Mouse (Mus musculus) thymus, adult 2 months (tissue): Measurements from ENCODE around the gene Gm49322.

Experiments
- CTCF ChIP-seq: fragments of 200-500 bp; IDR thresholded peaks from 2 replicates; pipeline ENCODE4 v1.5.1; 2012; ENCODE audit warnings: mild to moderate bottlenecking, control low read depth, low read length, moderate library complexity, borderline replicate concordance; ENCODE audit not compliant: control insufficient read depth, poor library complexity, insufficient read depth; ENCODE audit errors: extremely low read depth
- POLR2A ChIP-seq: fragments of 200-500 bp; IDR thresholded peaks from 2 replicates; pipeline ENCODE4 v1.6.1; 2012; ENCODE audit warnings: mild to moderate bottlenecking, low read length, control low read depth, moderate library complexity; ENCODE audit not compliant: control insufficient read depth, poor library complexity, insufficient read depth; ENCODE audit errors: extremely low read depth

DNA sequence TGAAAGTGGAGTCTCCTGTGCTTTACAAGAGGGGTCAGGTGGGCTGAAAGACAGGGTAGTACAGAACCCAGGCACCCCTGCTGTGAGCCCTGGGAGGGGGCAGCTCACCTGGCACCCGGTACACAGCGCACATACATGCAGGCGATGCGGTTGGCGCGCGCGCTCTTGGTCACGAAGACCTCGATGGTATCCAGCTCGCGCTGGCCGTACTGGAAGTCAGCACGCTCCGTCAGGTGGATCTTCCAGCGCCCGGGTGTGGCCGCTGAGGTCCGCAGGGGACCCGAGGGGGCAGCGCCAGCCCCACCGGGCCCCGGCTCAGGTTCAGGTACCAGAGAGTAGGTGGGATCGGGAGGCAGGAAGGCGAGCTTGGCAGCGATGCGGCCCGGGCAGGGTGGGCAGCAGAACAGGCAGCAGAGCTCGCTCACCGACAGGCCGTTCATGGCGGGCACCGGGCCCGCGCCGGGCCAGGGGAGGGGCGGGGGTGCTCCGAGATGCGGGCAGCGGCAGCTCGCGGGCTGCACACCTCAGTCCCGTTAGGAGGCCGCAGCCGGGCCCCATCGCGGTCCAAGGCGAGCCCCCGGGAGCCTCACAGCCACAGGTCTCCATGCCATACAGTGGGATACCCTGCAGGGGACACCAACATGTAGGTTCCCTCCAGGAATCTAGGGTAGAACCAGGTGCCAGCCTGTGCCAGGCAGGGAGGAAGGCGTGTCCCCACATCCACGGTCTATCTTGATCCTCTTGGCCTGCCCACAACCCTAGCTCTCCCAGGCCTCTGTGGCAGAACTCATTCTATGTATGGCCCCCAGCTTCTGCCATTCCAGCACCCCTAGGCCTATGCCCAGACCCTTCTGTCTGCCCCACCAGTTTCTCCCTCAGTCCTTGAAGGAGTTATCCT is 19.2 kb upstream of the Gm49322 start:
- TF ChIP-seq CTCF (no peak), POLR2A (no peak)
